Mouse (Mus musculus) v-Abl transformed pro-B cells (cell line): Measurements from ENCODE around the gene Abr.

Source experiments
- in situ Hi-C, 2 experiments: fragments of 400-800 bp; cut with MboI; formaldehyde crosslinking; loops; one replicate each; pipeline ENCODE4 v1.15.1; 2025; ENCODE audit not compliant: unreplicated experiment in 2 of 2

Gene Abr

DNA sequence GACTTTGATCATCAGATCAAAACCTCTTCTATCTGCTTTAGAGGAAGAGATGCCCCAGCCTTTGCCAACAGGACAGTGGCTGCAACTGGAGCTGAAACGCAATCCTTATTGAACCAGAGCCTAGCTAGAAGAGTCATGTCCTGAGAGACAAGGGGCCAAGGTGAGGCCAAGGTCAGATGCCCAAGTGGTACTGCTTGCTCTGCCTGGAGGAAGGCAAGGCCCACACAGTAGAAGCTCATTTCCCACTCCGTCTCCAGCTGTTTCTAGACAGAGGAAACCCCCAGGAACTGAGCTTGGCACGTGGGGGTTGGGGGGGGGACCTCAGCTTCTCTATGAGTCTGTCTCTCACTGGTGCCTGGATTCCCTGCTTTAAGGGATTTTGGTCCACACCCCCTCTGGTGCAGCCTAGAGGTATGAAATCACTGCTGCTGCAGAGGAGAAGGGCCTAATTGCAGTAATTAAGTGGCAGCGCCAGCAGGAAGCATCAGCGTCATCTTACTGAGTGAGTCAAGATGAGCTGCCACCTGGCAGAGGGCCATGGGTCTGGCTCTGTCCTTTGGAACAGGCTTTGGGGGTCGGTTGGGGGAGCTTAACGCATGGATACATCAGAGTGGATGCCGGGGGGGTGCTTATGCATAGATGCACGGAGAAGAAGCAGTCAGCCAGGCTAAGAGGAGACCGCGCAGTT is 152.7 kb downstream of the Abr start:
- in situ Hi-C loops, result no loop called here

- in situ Hi-C loops, result no loop called here
Measured at GRCm38 (mm10) chr11:76468347-76468746, 153.8 kb downstream of the Abr start.

DNA sequence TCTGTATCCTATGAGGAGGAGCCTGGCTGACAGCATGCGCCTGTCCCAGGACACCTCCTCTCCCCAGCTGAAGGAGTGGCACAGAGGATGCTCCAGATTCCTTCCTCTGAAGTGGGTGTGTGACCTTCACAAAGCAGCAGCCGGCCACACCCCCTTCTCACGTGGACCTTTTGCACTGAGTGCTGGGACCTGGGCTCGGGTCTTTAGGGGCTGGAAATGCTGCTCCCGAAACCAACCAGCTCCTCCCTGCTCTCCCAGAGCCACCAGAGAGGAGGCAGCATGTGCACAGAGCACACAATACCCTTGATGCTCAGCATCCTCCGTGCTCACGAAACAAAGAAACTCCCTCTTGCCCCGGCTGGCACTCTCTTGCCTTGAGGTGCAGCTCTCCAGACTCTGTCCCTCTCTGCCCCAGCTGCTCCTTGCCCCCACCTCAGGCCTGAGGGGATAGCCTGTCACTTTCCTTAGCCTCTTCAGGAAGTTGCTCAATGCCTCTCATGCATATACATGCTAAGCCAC is 154.6 kb downstream of the Abr start:
- in situ Hi-C loops, result no loop called here

- in situ Hi-C loops, result no loop called here
Measured at GRCm38 (mm10) chr11:76467073-76467472, 155.0 kb downstream of the Abr start.

- in situ Hi-C loops, result no loop called here
Measured at GRCm38 (mm10) chr11:76465879-76466278, 156.2 kb downstream of the Abr start.

DNA sequence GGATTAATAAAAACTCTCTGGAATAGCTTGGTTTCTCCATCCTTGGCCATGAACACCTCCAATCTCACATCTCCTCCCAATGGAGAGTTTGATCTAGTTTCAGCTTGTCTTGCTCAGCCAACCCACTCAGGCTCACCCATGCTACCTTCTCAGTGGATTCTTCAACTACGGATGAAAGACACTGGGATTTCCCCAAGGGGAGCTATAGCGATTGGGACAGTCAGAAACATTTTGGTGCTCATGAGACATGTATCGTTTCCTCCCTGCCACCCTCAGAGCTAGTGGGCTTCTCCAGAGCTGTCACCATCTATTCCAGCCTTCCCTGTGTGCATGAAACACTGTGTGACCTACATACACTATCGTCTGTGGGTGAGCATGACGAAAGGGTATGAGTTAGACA is 160.4 kb downstream of the Abr start:
- in situ Hi-C loops, result no loop called here

DNA sequence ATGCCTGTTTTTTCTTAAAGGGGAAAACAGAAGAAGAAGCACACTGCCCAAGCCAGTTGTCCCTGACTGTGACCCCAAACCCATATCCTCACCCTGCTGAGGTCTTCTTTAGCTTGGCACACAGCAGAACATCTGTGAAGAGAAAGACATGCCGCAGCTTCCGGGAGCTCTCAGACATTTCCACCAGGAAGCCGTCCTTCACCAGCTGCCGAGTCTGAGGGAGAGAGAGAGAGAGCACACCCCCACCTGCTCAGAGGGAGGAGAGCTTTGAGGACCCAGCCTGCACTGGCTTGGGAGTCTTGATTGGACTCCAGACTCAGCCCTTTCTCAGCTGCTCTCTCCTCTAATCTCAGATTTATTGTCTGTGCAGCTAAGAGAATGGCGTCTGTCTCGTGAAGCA is 160.9 kb downstream of the Abr start:
- in situ Hi-C loops, result no loop called here

DNA sequence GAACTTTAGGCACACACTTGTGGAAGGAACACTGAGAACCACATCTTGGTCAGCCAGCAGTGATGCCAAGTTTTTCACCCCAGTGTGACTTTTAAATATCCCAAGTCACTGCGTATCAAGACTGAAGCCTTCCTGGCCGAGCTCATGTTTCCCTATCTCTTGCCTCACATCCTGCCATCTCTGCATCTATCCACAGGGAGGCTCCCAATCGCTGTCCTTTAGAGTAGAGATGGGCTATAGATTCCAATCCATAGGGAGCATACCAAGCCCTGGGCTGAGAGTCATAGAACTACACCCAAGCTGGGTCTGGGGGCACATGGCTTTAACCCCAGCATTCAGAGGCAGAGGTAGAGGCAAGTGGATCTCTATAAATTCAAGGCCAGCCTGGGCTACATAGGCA is 162.6 kb downstream of the Abr start:
- in situ Hi-C loops, result loop anchor here (5.0 to 10.0 kb wide), 2 partner anchors 43 to 115 kb away; no protein-coding TSS in a partner anchor

GRCm38 (mm10) chr11:76458730-76459129 is 163.4 kb downstream of the Abr start:
- in situ Hi-C loops, result loop anchor here (5.0 to 10.0 kb wide), 2 partner anchors 44 to 116 kb away; no protein-coding TSS in a partner anchor

DNA sequence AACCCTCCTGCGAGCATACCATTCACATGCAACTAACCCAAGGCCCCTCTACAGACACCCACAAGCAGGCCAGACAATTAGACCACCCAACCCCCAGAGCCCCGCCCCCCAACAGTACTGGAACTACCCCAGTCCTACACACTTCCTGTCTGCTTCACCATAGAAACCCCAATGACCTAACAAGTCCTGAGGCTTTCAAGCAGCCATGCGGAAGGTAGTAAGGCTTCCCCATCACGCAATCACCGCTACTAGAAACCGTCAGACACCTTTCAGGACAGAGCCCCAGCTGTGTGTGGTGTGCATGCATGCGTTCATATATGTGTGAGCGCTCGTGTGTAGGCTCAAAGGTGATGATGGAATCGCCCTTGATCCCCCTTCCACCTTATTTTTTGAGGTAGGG is 165.2 kb downstream of the Abr start:
- in situ Hi-C loops, result loop anchor here (5.0 to 10.0 kb wide), 2 partner anchors 45 to 118 kb away; no protein-coding TSS in a partner anchor

GRCm38 (mm10) chr11:76456233-76456632 is 165.9 kb downstream of the Abr start:
- in situ Hi-C loops, result loop anchor here (5.0 to 10.0 kb wide), 2 partner anchors 46 to 119 kb away; no protein-coding TSS in a partner anchor

GRCm38 (mm10) chr11:76454492-76454891 is 167.6 kb downstream of the Abr start:
- in situ Hi-C loops, result loop anchor here (5.0 to 10.0 kb wide), 3 partner anchors 120 to 193 kb away; no protein-coding TSS in a partner anchor

DNA sequence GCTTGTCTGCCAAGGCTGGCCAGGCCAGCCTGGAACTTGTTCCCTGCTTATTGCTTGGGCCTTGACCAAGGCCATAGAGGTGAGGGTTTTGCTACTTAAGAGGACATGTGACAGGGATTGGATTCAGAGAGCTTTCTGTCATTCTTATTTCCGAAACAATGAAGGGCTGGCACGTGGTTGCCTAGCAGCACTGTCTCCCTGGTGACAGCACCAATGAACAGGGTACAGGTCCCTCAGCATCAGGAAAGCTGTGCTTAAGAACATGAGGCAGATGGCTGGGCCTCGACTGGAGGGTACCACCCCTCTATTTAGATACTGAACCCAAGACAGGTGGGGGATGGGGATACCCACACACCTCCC is 171.9 kb downstream of the Abr start:
- in situ Hi-C loops, result loop anchor here (5.0 to 10.0 kb wide), 3 partner anchors 125 to 197 kb away; no protein-coding TSS in a partner anchor

- in situ Hi-C loops, result loop anchor here (5.0 to 10.0 kb wide), 3 partner anchors 125 to 198 kb away; no protein-coding TSS in a partner anchor
Measured at GRCm38 (mm10) chr11:76449520-76450201, 172.5 kb downstream of the Abr start.

GRCm38 (mm10) chr11:76446251-76446650 is 175.9 kb downstream of the Abr start:
- in situ Hi-C loops, result no loop called here

GRCm38 (mm10) chr11:76445459-76445858 is 176.7 kb downstream of the Abr start:
- in situ Hi-C loops, result no loop called here

DNA sequence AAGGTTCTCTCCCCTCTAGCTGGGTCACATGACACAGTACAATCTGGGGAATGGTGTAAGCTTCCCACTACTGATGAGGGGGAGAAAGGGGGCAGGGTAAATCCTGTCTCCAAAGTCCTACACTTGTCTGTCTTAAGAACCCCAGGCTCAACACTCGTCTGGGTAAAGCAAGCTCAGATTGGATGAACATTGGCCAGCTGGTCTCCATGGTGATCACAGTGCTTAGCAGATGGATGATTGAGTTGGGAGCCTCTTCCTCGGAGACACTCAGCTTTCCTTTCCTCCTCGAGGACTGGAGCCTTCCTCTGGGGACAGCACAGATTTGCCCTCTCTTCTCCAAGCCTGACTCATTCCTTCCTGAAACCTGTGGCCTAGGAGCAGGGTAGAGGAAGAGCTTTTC is 182.4 kb downstream of the Abr start:
- in situ Hi-C loops, result no loop called here

GRCm38 (mm10) chr11:76436864-76437437 is 185.2 kb downstream of the Abr start:
- in situ Hi-C loops, result no loop called here

GRCm38 (mm10) chr11:76436009-76436408 is 186.1 kb downstream of the Abr start:
- in situ Hi-C loops, result no loop called here

- in situ Hi-C loops, result no loop called here
Measured at GRCm38 (mm10) chr11:76429966-76430631, 192.0 kb downstream of the Abr start.

DNA sequence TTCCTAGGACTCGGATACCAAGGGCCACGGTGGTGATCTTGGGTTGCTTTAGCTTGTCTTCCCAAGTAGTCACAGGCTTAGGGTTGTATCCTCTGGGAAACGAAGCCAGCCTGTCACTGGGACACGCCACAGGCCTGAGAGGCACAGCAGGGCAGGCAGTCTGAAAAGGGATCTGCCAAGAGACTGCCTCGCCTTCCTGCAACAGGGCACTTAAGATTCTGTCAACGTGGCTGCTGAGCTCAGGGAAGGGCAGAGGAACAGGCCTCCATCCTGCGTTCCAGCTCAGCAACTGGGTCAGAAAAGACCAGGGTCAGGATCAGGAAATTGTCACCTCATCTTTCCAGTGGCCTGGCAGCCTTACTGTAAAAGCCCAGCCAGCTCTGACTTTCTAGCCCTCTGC is 192.6 kb downstream of the Abr start:
- in situ Hi-C loops, result no loop called here
